Mouse (Mus musculus) neural tube, embryonic 14.5 days (tissue): ENCODE measurements at regions not wholly inside any gene's neighbourhood (a gene's known extent, or its start where the extent isn't known, plus 50 kb on each side); places are given as distances from the start of the nearest gene placed in this dataset.

ENCODE experiments used
- ATAC-seq: fragments of 200-750 bp; cut with Nextera tagmentation; 2 replicates; pipeline ENCODE4 v1.8.0; 2017; ENCODE audit warnings: low read depth, mild to moderate bottlenecking, moderate TSS enrichment, moderate library complexity
- H3K27ac ChIP-seq: fragments of 300-500 bp; sonication (generic); 2 replicates; pipeline ENCODE4 v1.5.1; 2014; ENCODE audit warnings: low read depth, mild to moderate bottlenecking, control low read depth, low read length, moderate library complexity, mixed read lengths
- H3K27me3 ChIP-seq: fragments of 300-500 bp; sonication (generic); 2 replicates; pipeline ENCODE4 v1.6.1; 2014; ENCODE audit warnings: low read length; ENCODE audit not compliant: control insufficient read depth, insufficient read depth
- H3K36me3 ChIP-seq: fragments of 300-500 bp; sonication (generic); 2 replicates; pipeline ENCODE4 v1.6.1; 2014; ENCODE audit warnings: low read length, mixed read lengths; ENCODE audit not compliant: control insufficient read depth, insufficient read depth
- H3K4me1 ChIP-seq: fragments of 300-500 bp; sonication (generic); 2 replicates; pipeline ENCODE4 v1.6.1; 2014; ENCODE audit warnings: low read length; ENCODE audit not compliant: control insufficient read depth, insufficient read depth
- H3K4me2 ChIP-seq: fragments of 300-500 bp; sonication (generic); 2 replicates; pipeline ENCODE4 v1.6.1; 2014; ENCODE audit warnings: mild to moderate bottlenecking, low read depth, low read length, control low read depth
- H3K4me3 ChIP-seq: fragments of 300-500 bp; sonication (generic); 2 replicates; pipeline ENCODE4 v1.5.1; 2014; ENCODE audit warnings: low read depth, low read length, control low read depth, mixed read lengths
- H3K9ac ChIP-seq: fragments of 300-500 bp; sonication (generic); replicated peaks from 2 replicates; pipeline ENCODE4 v1.6.1; 2014; ENCODE audit warnings: low read depth, mild to moderate bottlenecking, control low read depth, low read length, mixed read lengths
- H3K9me3 ChIP-seq: fragments of 300-500 bp; sonication (generic); 2 replicates; pipeline ENCODE4 v1.6.1; 2016; ENCODE audit warnings: low read length; ENCODE audit not compliant: control insufficient read depth
- whole genome bisulfite sequencing: fragments of 180-500 bp; shearing (Covaris S2); extraction: QIAGEN DNeasy Blood & Tissue Kit; methylation state at CpG from one replicate; pipeline ENCODE4 v1.1.7; 2014; 5-methylcytosine and 5-hydroxymethylcytosine counted together

DNA sequence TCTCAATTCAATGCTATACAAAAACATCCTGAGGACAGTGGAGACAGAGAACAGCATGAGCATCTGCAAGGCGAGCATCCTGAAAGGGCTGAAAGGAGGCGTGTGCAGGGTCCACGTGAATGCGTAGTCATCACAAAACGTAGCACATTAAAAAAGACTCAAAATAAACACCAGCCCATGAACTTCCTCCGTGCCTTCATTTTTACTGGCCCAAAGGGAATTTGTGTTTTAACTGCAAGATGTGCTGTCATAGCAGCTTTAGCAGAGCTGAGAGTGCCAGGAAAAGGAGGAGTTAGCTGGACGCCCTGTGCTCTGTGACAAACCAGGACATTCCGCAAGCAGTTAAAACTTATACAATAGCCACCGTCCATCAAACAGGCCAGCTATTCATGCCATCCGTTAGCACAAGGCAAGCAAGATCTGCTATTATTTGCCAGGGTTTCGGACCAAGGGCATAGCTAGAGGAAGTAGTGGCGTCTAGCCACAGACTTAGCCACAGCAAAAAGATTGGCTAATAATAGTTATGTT lies 92.9 kb upstream of the Stmnd1 start:
- Histone ChIP-seq H3K4me3 (0 out of 2 replicates have a peak overlapping the region, but pooled peaks have one; percentile 9), H3K27ac (peak overlapping the region; percentile 34), H3K4me1 (peaks cover 10% of the 10 kb centered on the region; the same call in 1 of the 2 replicates), H3K9ac (peak overlapping the region; percentile 16; the same call in 1 of the 2 replicates), H3K36me3 (no peaks in the 10 kb centered on the region), H3K4me2 (peak overlapping the region; percentile 40), H3K9me3 (no peaks in the 10 kb centered on the region), H3K27me3 (no peaks in the 10 kb centered on the region)
- no peak for ATAC-seq
- 7% methylated on average over 12 of the region's 12 CpGs for WGBS

DNA sequence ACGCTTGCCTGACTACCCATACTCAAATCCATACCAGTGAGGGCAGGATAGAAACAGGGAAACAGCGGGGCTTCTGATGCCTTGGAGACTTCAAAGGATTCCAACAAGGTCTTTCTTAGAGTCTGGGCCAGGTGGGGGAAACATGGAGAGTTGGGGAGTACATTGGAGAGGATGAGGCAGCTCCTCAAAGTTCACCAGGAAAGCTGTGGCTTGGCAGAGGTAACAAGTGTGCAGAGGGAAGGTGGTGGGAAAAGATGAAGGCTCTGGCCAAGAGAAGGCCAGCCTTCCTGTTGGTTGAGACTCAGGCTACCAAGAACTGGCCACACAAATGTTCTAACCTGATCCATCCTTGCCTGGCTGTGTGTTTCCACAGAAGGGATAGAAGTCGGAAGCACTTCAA lies 93.6 kb upstream of the Stmnd1 start:
- Histone ChIP-seq H3K9me3 (no peaks in the 10 kb centered on the region), H3K4me3 (no peak overlapping the region), H3K9ac (no peak overlapping the region), H3K27me3 (no peaks in the 10 kb centered on the region), H3K4me2 (no peak overlapping the region), H3K4me1 (peaks cover 10% of the 10 kb centered on the region; the same call in 1 of the 2 replicates), H3K36me3 (no peaks in the 10 kb centered on the region), H3K27ac (no peak overlapping the region)
- no peak for ATAC-seq
- whole genome bisulfite sequencing = 89% methylated on average over 3 of the region's 3 CpGs

DNA sequence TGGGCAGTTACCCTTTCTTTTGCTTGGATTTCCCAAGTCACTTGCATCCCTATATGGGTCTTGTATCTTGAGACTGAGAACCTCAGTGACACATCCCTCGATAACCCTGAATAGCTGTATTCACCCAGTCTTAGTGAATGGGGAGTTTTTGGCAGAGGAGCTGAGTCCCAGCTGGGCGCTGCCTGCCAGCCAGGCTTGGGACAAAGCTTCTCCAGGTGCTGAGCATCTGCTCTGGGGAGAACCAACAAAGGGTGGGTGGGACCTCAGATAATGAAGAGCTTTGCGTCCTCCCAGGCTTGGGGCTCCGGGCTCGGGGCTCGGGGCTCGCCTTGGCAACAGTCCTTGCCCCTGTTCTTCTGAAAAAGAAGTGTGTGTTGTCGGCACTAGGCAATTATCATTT lies 100.4 kb upstream of the Stmnd1 start:
- no peaks in the 10 kb centered on the region for H3K9me3 ChIP-seq
- H3K36me3 ChIP-seq = no peaks in the 10 kb centered on the region
- no peak overlapping the region for H3K27ac ChIP-seq
- H3K27me3 ChIP-seq = no peaks in the 10 kb centered on the region
- H3K4me1 ChIP-seq = no peaks in the 10 kb centered on the region
- no peak overlapping the region for H3K4me3 ChIP-seq
- H3K4me2 ChIP-seq = no peak overlapping the region
- ATAC-seq = no peak
- H3K9ac ChIP-seq = no peak overlapping the region
- 29% methylated on average over 8 of the region's 8 CpGs for WGBS

DNA sequence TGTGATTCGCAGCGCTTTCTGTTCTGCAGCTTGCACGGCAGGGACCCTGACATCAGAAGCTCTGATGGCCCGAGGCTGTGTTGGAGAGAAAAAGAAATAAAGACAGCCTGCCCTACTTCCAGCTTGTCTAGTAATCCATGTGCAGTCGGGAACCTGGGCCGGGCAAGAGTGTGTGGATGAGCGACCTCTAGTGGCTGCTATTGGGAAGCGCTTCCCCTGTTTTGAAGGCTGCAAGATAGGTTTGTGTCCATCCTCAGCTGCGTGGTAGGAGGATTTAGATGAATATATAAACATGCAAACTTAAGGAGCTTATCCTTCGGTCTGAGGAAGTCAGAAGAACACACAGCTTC lies 111.5 kb upstream of the Stmnd1 start:
- Histone ChIP-seq H3K36me3 (no peaks in the 10 kb centered on the region), H3K4me3 (peak overlapping the region; percentile 13; the same call in 1 of the 2 replicates), H3K27me3 (no peaks in the 10 kb centered on the region), H3K9me3 (no peaks in the 10 kb centered on the region), H3K27ac (peak overlapping the region; percentile 57), H3K9ac (no peak overlapping the region), H3K4me1 (0 out of 2 replicates have a peak, but pooled peaks cover 5% of the 10 kb centered on the region), H3K4me2 (peak overlapping the region; percentile 50)
- peak; percentile 84 for ATAC-seq
- WGBS = 1% methylated on average over 10 of the region's 10 CpGs

DNA sequence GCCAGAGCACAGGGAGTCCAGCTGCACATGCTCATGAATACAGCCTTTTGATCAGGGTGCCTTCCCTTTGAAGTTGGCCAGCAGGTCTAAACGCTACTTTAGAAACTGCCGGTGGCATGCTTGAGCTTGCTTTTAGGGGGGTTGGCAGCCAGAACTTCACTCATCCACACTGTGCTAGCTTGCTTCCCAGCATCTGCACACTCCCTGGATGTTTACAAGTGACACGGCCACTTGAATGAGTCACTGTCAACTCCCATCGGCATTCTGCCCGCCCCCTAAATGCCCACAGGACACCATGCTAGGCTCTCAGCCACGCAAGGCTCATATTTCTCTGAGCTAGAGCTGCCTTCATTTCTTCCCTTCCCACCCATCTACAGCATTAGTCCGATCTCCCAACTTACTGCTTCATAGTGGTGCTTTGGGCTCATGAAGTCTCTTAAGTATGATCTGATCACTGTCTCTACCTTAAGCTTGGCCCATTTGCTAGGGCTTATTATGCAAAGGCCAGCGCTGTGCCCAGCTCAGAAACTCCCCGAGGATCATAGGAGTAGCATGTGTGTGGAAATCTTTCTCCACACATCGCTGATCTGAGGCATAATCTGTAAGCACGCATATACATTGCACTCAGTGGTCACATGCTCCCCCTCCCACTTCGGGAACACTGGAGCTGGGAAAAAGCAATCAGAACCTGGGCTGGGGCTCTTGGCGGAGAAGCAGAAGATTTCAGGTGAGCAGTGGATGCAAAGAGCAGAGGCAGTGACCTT lies 112.1 kb upstream of the Stmnd1 start:
- Histone ChIP-seq H3K27ac (peak overlapping the region; percentile 57), H3K4me2 (peak overlapping the region; percentile 50), H3K4me1 (0 out of 2 replicates have a peak, but pooled peaks cover 5% of the 10 kb centered on the region), H3K4me3 (peak overlapping the region; percentile 13; the same call in 1 of the 2 replicates), H3K36me3 (no peaks in the 10 kb centered on the region), H3K9ac (no peak overlapping the region), H3K9me3 (no peaks in the 10 kb centered on the region), H3K27me3 (no peaks in the 10 kb centered on the region)
- peak; percentile 71 for ATAC-seq
- WGBS = 28% methylated on average over 13 of the region's 13 CpGs

DNA sequence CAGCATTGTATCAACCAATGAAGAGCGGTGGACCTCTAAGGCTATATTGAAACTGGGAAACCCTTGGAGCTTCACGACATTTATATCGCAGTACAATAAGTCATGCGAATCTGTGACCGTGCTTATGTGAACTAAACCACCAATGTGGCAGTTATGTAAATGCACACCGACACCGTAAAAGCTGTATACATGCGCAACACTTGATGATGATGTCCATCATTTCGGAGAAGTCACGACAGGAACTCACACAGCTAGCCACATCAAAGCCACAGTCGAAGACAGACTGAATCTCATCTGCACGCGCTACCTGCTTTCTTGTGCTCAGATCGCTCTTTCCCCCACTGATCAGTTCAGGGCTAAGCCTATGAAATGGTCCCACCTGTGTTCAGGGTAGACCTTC lies 114.2 kb upstream of the Stmnd1 start:
- no peak overlapping the region for H3K27ac ChIP-seq
- H3K36me3 ChIP-seq = no peaks in the 10 kb centered on the region
- no peak overlapping the region for H3K9ac ChIP-seq
- 0 out of 2 replicates have a peak, but pooled peaks cover 5% of the 10 kb centered on the region for H3K4me1 ChIP-seq
- no peak for ATAC-seq
- H3K9me3 ChIP-seq = no peaks in the 10 kb centered on the region
- H3K4me2 ChIP-seq = no peak overlapping the region
- WGBS = 93% methylated on average over 14 of the region's 14 CpGs
- no peak overlapping the region for H3K4me3 ChIP-seq
- H3K27me3 ChIP-seq = no peaks in the 10 kb centered on the region

DNA sequence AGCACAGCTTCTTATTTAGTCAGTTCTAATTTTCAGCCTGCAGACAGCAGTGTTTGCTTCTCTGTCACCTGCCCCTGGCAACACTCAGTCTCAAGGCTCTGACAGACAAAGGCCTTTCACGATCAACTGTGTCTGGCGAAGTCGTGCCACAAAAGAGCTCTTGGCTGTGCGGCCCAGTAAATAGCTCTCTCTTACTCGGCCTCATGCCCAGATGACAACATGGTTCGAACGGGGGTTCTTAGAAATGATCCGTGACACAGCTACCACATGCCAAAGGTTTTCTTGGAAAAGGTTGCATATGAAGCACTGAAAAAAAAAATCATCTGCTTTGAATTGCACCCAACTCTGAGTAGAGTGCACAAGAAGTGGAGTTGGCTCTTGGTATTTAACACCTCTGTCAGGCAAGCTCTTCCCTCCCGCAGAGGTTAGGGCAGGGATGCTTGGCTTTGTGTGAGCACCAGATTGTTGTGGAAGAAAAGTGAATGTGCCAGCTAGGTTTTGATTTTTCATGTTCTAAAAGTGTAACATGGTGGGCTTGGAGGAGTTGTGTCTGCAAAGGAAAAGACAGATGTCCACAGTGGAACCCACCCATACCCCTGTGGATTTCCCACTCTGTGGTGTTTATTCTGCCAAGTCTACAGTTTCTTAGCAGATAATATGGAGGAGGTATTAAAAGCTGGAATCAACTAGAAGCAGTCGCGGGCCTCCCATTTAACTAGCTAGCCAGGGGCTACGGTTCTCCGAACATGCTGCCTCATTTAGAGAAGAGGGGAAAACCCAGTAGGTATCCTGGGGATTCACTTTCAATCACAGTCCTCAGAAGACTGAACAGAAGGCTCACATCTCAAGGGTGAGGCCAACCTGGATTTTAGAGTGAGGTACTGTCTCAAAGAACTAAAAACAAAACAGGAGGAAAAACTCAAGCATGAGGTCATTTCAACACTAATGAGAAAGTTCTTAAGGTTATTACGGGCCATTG lies 120.0 kb upstream of the Stmnd1 start:
- no peaks in the 10 kb centered on the region; the same call in 1 of the 2 replicates for H3K9me3 ChIP-seq
- no peak overlapping the region for H3K4me2 ChIP-seq
- H3K4me3 ChIP-seq = no peak overlapping the region
- H3K4me1 ChIP-seq = no peaks in the 10 kb centered on the region
- H3K9ac ChIP-seq = no peak overlapping the region
- H3K27me3 ChIP-seq = no peaks in the 10 kb centered on the region
- WGBS = 76% methylated on average over 14 of the region's 14 CpGs
- H3K27ac ChIP-seq = no peak overlapping the region
- no peak for ATAC-seq
- no peaks in the 10 kb centered on the region for H3K36me3 ChIP-seq

DNA sequence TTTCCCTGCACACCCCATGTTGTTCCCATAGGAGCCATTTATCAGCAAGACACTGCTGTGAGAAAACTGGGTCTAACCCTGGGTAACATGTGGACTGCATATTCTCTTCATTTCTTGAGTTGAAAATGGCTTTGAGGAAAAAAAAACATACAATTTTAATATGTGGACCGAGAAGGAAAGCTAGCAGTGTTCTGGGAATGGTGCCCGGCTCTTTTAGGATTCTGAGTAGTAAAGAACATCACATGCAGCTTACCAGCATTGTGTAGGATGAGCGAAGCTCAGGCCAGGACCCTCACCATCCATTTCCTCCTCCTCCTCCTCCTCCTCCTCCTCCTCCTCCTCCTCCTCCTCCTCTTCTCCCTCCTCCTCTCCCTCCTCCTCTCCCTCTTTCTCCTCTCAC lies 133.5 kb upstream of the Stmnd1 start:
- Histone ChIP-seq H3K9me3 (no peaks in the 10 kb centered on the region), H3K27ac (no peak overlapping the region), H3K36me3 (no peaks in the 10 kb centered on the region), H3K9ac (no peak overlapping the region), H3K27me3 (no peaks in the 10 kb centered on the region), H3K4me2 (no peak overlapping the region), H3K4me3 (no peak overlapping the region), H3K4me1 (no peaks in the 10 kb centered on the region)
- ATAC-seq = no peak
- 85% methylated on average over 3 of the region's 3 CpGs for WGBS
